Mouse (Mus musculus): ENCODE data around the gene Cmas. TPM values are rescaled to one million over a fixed set of nuclear protein-coding genes. Genes with fewer than 3 reads are reported as not detected.

Gene Cmas
- 61.9 and 68.2 TPM in 2 replicates for polyA plus RNA-seq (2015; fragmentation: Nextera tagmentation; extraction: Ambion mirVana)

GRCm38 (mm10) chr6:142756507-142757333 is at the start of gene Cmas:
Cmas (plus strand) TSS chr6:142756686.

GRCm38 (mm10) chr6:142804402-142804801 is 47.9 kb downstream of the Cmas start, which contains the start of gene Sult6b2:
Sult6b2 (minus strand) TSS chr6:142804502.

Other genes starting within 250 kb of the Cmas start
- gene Ldhb, start 248.7 kb upstream of the Cmas start, polyA plus RNA-seq (2015; fragmentation: Nextera tagmentation; extraction: Ambion mirVana) = 93.4 and 100 TPM in 2 replicates
- gene Kcnj8, start 185.1 kb upstream of the Cmas start, polyA plus RNA-seq (2015; fragmentation: Nextera tagmentation; extraction: Ambion mirVana) = 26.7 and 52.3 TPM in 2 replicates
- gene Abcc9, start 54.4 kb upstream of the Cmas start, polyA plus RNA-seq (2015; fragmentation: Nextera tagmentation; extraction: Ambion mirVana) = 4.8 and 6.2 TPM in 2 replicates
- 0.05 and 0.08 TPM in 2 replicates for gene Sult6b2, start 47.8 kb downstream of the Cmas start, polyA plus RNA-seq (2015; fragmentation: Nextera tagmentation; extraction: Ambion mirVana)
- gene St8sia1, start 207.8 kb downstream of the Cmas start, polyA plus RNA-seq (2015; fragmentation: Nextera tagmentation; extraction: Ambion mirVana) = 1.3 and 2.4 TPM in 2 replicates

All from adrenal gland, postnatal 0 days (tissue).